Mouse (Mus musculus) embryo, embryonic 10.5 days (tissue): ENCODE data around the gene Thap12.
A peak's percentile ranks its signal among the peaks of the same experiment; 100 is the strongest.

Experiments
- DNase-seq: peaks from one replicate; pipeline ENCODE4 v3.0.0-alpha.2; 2015; ENCODE audit warnings: low spot score

The Thap12 gene

GRCm38 (mm10) chr7:98702283-98703240, at the start of gene Thap12:
Thap12 (plus strand) TSS chr7:98703103.
- DNase-seq = peak; percentile 99

- DNase-seq = peak; percentile 89
These were observed 47.0 kb upstream of the Thap12 start for GRCm38 (mm10) chr7:98655681-98656530.

- DNase-seq = peak; percentile 98
These were observed 46.2 kb upstream of the Thap12 start, which contains the start of gene Emsy for GRCm38 (mm10) chr7:98656531-98657221. Emsy (minus strand) TSS chr7:98656783.

- DNase-seq = no peak
These were observed 37.7 kb upstream of the Thap12 start for GRCm38 (mm10) chr7:98665166-98665565.

GRCm38 (mm10) chr7:98665726-98666125, 37.2 kb upstream of the Thap12 start:
- no peak for DNase-seq

- peak; percentile 68 for DNase-seq
These were observed 34.8 kb upstream of the Thap12 start for GRCm38 (mm10) chr7:98667956-98668746.

GRCm38 (mm10) chr7:98670831-98671230, 32.1 kb upstream of the Thap12 start:
- no peak for DNase-seq

- no peak for DNase-seq
These were observed 31.5 kb upstream of the Thap12 start for GRCm38 (mm10) chr7:98671416-98671815.

GRCm38 (mm10) chr7:98672241-98672955, 30.5 kb upstream of the Thap12 start:
- peak; percentile 64 for DNase-seq

GRCm38 (mm10) chr7:98674344-98674743, 28.6 kb upstream of the Thap12 start:
- no peak for DNase-seq

GRCm38 (mm10) chr7:98677511-98677910, 25.4 kb upstream of the Thap12 start:
- DNase-seq = no peak

GRCm38 (mm10) chr7:98678441-98678840, 24.5 kb upstream of the Thap12 start:
- no peak for DNase-seq

GRCm38 (mm10) chr7:98680691-98681090, 22.2 kb upstream of the Thap12 start:
- DNase-seq = no peak

GRCm38 (mm10) chr7:98682821-98683220, 20.1 kb upstream of the Thap12 start:
- DNase-seq = no peak

GRCm38 (mm10) chr7:98685895-98686294, 17.0 kb upstream of the Thap12 start:
- DNase-seq = peak; percentile 75

GRCm38 (mm10) chr7:98690126-98690525, 12.8 kb upstream of the Thap12 start:
- DNase-seq = no peak

- DNase-seq = no peak
These were observed 12.1 kb upstream of the Thap12 start for GRCm38 (mm10) chr7:98690831-98691230.

- DNase-seq = no peak
These were observed 9.9 kb upstream of the Thap12 start for GRCm38 (mm10) chr7:98692761-98693546.

GRCm38 (mm10) chr7:98694046-98694445, 8.9 kb upstream of the Thap12 start:
- DNase-seq = no peak

GRCm38 (mm10) chr7:98697496-98697895, 5.4 kb upstream of the Thap12 start:
- peak; percentile 50 for DNase-seq
